9 mouse cellular contexts compared by ENCODE assay signal in the genomic region with DNA sequence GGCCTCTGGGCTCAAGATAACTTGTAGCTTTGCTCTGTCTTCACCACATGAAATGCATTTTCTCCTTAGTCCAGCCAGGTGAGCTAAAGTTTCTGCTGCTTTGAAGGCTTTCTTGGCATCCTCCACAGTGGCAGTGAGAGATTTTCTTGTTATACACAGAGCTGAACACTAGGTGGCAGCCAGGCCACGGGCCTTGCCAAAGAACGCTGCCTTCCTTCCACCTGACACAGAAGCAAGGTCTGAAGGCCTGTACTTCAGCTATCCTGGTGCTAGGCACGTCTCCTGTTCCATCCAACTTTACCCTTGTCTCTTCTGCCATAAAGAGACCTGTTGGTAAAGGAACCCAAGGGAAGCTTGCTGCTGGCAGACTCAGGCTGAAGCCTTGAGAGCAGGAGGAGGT. TPM values are rescaled to one million over a fixed set of nuclear protein-coding genes. Genes with fewer than 3 reads are reported as not detected.
DNase-seq lines count a peak whose midpoint lies in the region; ATAC-seq and TF ChIP-seq lines count a peak whose summit lies in the region.
"Had no signal": no experiment of that assay in that cellular context is flagged by ENCODE, and none has a peak within 500 bp of the region (broad histone marks: within the 10 kb centered on the region; RNA-seq: fewer than 3 reads in every experiment).

No protein-coding gene starts in this region.

- TF ChIP-seq RAD21 in MEL (IDR thresholded peaks at IDR 0.05; ENCODE audit: low read depth, low read length): peak; percentile 41

- H3K4me3 ChIP-seq in MEL (ENCODE audit: control insufficient read depth in 1 of 2, insufficient read depth in 1 of 2, low read depth in 2 of 2, low read length in 2 of 2): no peak overlapping the region
- H3K4me3 ChIP-seq: heart, embryonic 15.5 days had no signal

- no peaks in the 10 kb centered on the region for H3K9me3 ChIP-seq in MEL (replicated peaks; ENCODE audit: insufficient read depth, low read length)
- H3K9me3 ChIP-seq: heart, embryonic 15.5 days had no signal

- no peak overlapping the region for H3K27ac ChIP-seq in MEL (ENCODE audit: control insufficient read depth, low read depth, low read length)
- H3K27ac ChIP-seq: heart, embryonic 15.5 days had no signal

- no peaks in the 10 kb centered on the region for H3K36me3 ChIP-seq in MEL (ENCODE audit: control insufficient read depth in 1 of 2, insufficient read depth in 2 of 2, low read length in 2 of 2)
- H3K36me3 ChIP-seq: heart, embryonic 15.5 days had no signal

- H3K4me1 ChIP-seq in MEL (ENCODE audit: control insufficient read depth in 1 of 2, insufficient read depth in 2 of 2, low read length in 2 of 2): no peaks in the 10 kb centered on the region
- H3K4me1 ChIP-seq: heart, embryonic 15.5 days had no signal

- no peak for ATAC-seq in erythroblast, adult 5-6 weeks (replicated peaks; ENCODE audit: low FRiP score, poor library complexity, severe bottlenecking)

- H3K79me2 ChIP-seq in MEL (ENCODE audit: control insufficient read depth, insufficient read depth, low read length, poor library complexity): no peaks in the 10 kb centered on the region

- TF ChIP-seq EP300 in MEL (IDR thresholded peaks at IDR 0.05; ENCODE audit: low read depth in 1 of 2, low read length in 2 of 2): no peak

- H3K9ac ChIP-seq in MEL (ENCODE audit: control insufficient read depth, low read depth, low read length, poor library complexity, severe bottlenecking): no peak overlapping the region
- H3K9ac ChIP-seq: heart, embryonic 15.5 days had no signal

- DNase-seq in A20 (ENCODE audit: low read depth, low spot score): peak; percentile 1
- peak; percentile 23 for DNase-seq in MEL (ENCODE audit: low read depth, low spot score)
- DNase-seq in cerebellum, postnatal 36 days: peak; percentile 19 to 27
- peak; percentile 55 to 74 for DNase-seq in frontal cortex, postnatal 36 days (ENCODE audit: low spot score in 2 of 2)
- peak; percentile 60 to 63 for DNase-seq in kidney, postnatal 25 days
- peak; percentile 64 for DNase-seq in lung, postnatal 10 days
- DNase-seq in retina, embryonic 14.5 days (ENCODE audit: low spot score): peak; percentile 77

- TF ChIP-seq CTCF in MEL (IDR thresholded peaks at IDR 0.05 in 2 of 3, conservative IDR thresholded peaks at IDR 0.05 in 1 of 3; ENCODE audit: control insufficient read depth in 1 of 3, insufficient read depth in 1 of 3, low read depth in 2 of 3, low read length in 3 of 3, poor library complexity in 1 of 3, severe bottlenecking in 1 of 3): peak; percentile 38 to 71 (median 56)

- no peaks in the 10 kb centered on the region for H3K27me3 ChIP-seq in MEL (ENCODE audit: control insufficient read depth in 1 of 2, insufficient read depth in 2 of 2, low read length in 2 of 2)
- H3K27me3 ChIP-seq: heart, embryonic 15.5 days had no signal

- no peak for TF ChIP-seq POLR2A in MEL (IDR thresholded peaks at IDR 0.05; ENCODE audit: control insufficient read depth in 1 of 2, insufficient read depth in 1 of 2, low read depth in 1 of 2, low read length in 2 of 2, poor library complexity in 1 of 2)

TF ChIP-seq in MEL, 35 proteins besides CTCF, POLR2A, EP300 and RAD21:
- TF ChIP-seq SMC3 (IDR thresholded peaks at IDR 0.05; ENCODE audit: low read depth, low read length): peak; percentile 47
- TF ChIP-seq CHD2 (IDR thresholded peaks at IDR 0.05; ENCODE audit: low read length): no peak

RNA-seq across cellular contexts. Expression of a gene that starts 14.1 kb away (rescaled TPM):
- not detected in 2 replicates for total RNA-seq in MEL (2012; rRNA removed)
- polyA plus RNA-seq in MEL (2012; ENCODE audit: insufficient read depth in 1 of 2, insufficient read length in 2 of 2, low read depth in 1 of 2, low replicate concordance in 2 of 2, missing spikeins in 1 of 2): not detected
- total RNA-seq in erythroblast, adult 5-6 weeks (2015; ENCODE audit: low replicate concordance): not detected in 2 replicates
- not detected in 2 replicates for total RNA-seq in erythroblast, adult 5-6 weeks (2017; ENCODE audit: low replicate concordance)
- polyA plus RNA-seq: heart, embryonic 15.5 days had no signal

Comparison
In these comparisons a context has a peak if more than half of its experiments do, and no peak if none do; other contexts are left out.
1. DNase-seq: peak in every context shown above with its lines; median percentile 77 in retina, embryonic 14.5 days; 64 in frontal cortex, postnatal 36 days; 64 in lung, postnatal 10 days; 62 in kidney, postnatal 25 days; 23 in MEL; 23 in cerebellum, postnatal 36 days; 1 in A20.